Mouse (Mus musculus) lung, postnatal 10 days (tissue): ENCODE results near the gene Wdr34.
A peak's percentile ranks its signal among the peaks of the same experiment; 100 is the strongest.

Experiments used
- DNase-seq: peaks from one replicate; pipeline ENCODE4 v3.0.0; 2021

Wdr34 gene

GRCm38 (mm10) chr2:30048699-30049388, at the start of gene Wdr34:
Gene Wdr34, minus strand, starts transcription at chr2:30048881.
- peak; percentile 98 for DNase-seq

- peak; percentile 73 for DNase-seq
Observed at GRCm38 (mm10) chr2:30095882-30096527, 47.3 kb upstream of the Wdr34 start.

GRCm38 (mm10) chr2:30094208-30094588, 45.5 kb upstream of the Wdr34 start:
- no peak for DNase-seq

DNA sequence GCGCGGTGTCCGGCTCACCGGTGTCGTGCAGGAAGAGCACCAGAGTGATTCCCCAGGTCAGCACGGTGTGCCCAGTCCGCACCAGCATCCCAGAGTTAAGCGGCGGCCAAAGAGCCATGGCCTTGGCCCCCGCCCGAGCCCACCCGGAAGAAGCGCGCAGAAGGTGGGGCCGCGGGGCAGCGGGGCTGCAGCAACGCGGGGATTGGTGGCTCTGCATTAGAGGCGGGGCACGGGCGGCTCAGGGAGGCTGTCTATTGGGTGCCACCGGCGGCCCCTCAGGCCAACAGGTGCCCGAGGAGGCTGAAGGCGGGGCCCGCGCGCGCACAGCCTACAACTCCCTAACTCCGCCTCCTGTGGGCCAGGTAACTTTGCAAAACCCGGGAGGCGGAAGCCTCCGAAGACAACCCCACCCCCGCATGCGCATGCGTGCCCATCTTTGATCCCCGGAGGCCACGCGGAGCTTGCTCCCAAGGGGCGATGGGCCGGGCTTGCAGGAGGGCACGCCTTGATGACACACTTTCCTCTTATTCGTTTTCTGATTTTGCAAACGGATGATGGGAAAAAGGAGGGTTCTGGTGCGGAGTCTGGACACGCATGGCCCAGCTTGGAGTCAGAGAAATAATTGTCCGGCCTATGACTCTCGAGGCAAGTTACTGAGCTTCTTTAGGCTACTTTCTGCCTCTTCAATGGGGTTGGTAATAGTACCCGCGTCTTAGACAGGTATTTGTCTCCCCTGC, 45.0 kb upstream of the Wdr34 start, which contains the start of gene Zdhhc12:
Zdhhc12 (minus strand) TSS at position 178 of the 737 bp plus-strand sequence.
- peak; percentile 97 for DNase-seq

DNA sequence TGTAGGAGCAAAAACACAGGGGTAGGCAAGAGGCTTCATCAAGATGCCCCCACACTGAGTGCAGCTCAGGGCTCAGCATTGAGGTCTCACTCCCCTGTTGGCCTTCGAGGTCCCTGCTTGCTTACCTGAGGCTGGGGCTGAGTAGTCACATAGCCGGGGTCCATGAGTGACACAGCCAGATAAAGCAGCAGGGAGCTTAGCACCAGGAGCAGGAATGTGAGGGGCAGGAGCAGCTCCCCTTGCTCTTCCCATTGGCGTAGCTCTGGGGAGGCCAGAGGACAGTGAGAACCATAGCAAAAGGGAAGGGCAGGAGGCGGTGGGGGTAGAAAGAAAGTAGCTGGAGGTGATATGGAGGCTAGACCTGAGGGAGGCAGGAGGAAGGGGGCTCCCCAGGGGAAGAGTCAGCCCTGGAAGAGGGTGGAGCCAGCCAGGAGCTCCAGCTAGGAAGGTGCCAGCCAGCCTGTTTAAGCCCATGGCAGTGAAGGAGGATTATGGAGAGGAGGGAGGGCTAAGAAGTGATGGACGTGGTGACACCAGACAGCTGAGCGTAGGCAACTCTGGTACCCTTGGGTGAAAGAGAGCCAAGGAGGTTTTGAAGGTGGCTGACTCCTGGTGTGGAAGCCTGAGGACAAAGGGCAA, 43.7 kb upstream of the Wdr34 start:
- no peak for DNase-seq

DNA sequence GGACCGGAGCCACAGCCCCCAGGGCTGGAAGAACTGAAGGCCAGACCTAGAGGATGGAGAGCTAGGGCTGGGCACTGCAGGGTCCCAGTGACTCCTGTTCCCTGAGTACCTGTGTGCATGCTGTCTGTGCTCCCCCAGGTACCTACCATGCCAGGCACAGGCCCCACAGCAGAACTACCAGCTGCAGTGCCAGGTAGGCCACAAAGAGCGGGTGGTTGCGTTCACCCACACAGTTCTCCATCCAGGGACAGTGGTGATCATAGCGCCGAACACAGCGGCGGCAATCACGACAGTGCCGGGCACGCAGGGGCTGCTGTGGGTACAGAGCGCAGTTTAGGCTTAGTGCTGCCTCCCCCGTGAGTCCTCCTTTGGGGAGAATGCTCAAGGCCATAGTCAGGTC, 42.8 kb upstream of the Wdr34 start:
- no peak for DNase-seq

- no peak for DNase-seq
Observed at GRCm38 (mm10) chr2:30087310-30087709, 38.6 kb upstream of the Wdr34 start.

DNA sequence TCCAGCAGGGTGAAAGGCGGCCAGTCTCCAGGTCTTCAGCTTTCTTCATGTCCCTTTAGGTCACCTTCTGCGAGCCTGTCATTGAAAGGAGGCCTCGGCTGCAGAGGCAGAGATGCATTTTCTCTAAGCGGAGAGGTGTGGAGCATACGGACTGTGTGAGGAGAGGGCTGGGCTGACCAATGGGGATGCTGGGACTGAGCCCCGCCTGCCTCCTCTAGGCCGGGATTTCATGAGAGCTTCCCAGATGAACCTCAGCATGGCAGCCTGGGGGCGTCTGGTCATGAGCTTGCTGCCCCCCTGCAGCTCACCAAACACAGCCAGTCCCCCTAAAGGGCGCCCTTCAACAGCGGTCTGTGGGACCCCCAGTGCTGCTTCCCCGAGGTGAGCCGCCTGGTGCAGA, 36.0 kb upstream of the Wdr34 start:
- DNase-seq: no peak

DNA sequence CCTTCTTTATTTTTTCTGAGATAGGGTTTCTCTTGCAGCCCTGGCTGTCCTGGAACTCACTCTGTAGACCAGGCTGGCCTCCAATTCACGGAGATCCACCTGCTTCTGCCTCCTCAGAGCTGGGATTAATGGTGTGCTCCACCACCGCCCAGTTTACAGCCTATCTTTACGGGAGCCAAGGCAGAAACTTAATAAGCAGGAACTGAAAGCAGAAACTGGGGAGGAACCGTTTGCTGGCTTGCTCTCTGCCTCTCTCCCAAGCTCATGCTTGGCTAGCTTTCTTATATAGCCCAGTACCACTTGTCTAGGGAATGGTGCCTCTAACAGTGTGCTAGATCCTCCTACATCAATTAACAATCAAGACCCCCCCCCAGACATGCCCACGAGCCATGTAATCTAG, 35.4 kb upstream of the Wdr34 start:
- no peak for DNase-seq

- DNase-seq: no peak
Observed at GRCm38 (mm10) chr2:30080181-30080800, 31.6 kb upstream of the Wdr34 start.

- no peak for DNase-seq
Observed at GRCm38 (mm10) chr2:30078760-30079159, 30.1 kb upstream of the Wdr34 start.

GRCm38 (mm10) chr2:30078349-30078712, 29.6 kb upstream of the Wdr34 start:
- peak; percentile 59 for DNase-seq

- peak; percentile 92 for DNase-seq
Observed at GRCm38 (mm10) chr2:30077502-30078348, 29.0 kb upstream of the Wdr34 start, which contains the start of gene Pkn3. Gene Pkn3, plus strand, starts transcription at chr2:30077684.

- no peak for DNase-seq
Observed at GRCm38 (mm10) chr2:30076959-30077358, 28.3 kb upstream of the Wdr34 start.

- DNase-seq: no peak
Observed at GRCm38 (mm10) chr2:30076439-30076838, 27.8 kb upstream of the Wdr34 start.

GRCm38 (mm10) chr2:30075625-30076024, 26.9 kb upstream of the Wdr34 start:
- DNase-seq: no peak

GRCm38 (mm10) chr2:30073285-30073684, 24.6 kb upstream of the Wdr34 start:
- no peak for DNase-seq

DNA sequence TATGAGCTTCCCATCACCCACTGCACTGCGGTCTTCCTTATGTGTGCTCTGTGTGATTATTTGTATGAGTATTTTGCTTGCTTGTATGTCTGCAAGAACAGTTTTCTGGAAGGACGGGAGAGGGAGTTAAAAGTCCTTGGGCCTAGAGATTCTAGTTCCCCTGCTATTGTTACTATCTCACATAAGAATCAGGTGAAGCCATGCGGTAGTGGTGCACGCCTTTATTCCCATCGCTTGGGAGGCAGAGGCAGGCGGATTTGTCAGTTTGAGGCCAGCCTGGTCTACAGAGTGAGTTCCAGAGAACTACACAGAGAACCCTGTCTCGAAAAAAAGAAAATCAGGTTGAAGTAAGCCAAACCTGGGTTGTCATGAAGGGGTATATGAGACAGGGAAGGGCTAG, 24.2 kb upstream of the Wdr34 start:
- no peak for DNase-seq

GRCm38 (mm10) chr2:30067962-30068361, 19.3 kb upstream of the Wdr34 start:
- DNase-seq: no peak

DNA sequence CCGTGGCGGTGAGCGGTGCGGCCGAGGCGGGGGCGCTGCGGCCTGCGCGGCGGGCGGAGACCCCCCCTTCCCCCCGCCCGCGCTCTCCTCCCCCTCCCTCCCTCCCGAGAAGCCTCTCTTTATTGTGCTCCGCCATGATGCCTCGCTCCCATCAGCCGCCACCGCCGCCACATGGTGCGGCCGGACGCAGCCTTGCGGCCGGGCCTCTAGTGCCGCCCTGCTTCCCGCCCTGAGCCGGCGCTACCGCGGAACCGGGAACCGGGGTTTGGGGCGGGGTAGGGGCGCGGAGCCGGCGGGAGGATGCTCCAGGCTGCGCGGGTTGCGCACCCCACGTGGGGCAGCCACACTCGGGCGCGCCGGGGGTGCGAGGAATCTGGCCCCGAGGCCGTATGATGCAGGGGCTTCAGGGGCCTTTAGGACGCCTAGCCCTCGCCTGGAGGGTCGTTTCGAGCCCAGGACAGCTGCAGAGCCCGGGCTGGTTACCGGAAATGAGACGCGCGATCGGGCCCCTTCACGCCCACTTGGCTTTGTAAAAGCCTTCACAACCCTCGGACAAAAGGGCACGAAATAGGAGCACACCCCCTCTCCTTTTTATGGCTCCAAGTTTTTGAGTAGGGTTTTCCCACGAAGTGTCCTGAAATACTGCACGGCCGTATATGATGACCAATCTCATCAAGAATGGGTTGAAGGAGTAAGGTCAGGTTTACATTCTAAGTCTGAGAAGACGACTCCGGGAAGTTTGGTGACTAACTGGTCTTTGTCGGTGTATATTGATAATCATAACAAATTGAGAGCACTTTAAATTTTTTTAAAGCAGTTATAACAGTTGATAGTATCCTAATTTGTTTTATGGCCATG, 18.6 kb upstream of the Wdr34 start:
- peak; percentile 51 for DNase-seq
